Mouse (Mus musculus) midbrain, postnatal 0 days (tissue): ENCODE measurements around the gene Grm3. TPM values are rescaled to one million over a fixed set of nuclear protein-coding genes. Genes with fewer than 3 reads are reported as not detected.

Experiments
- ATAC-seq: fragments of 200-750 bp; cut with Nextera tagmentation; 2 replicates; pipeline ENCODE4 v1.8.0; 2017; ENCODE audit warnings: moderate number of reproducible peaks, mild to moderate bottlenecking, moderate TSS enrichment, moderate library complexity; ENCODE audit not compliant: low FRiP score
- DNase-seq: peaks from one replicate; pipeline ENCODE4 v3.0.0-alpha.2; 2015; ENCODE audit warnings: low spot score
- H3K27ac ChIP-seq: fragments of 300-500 bp; sonication (generic); 2 replicates; pipeline ENCODE4 v1.5.1; 2014; ENCODE audit warnings: low read depth, mild to moderate bottlenecking, low read length, mixed read lengths
- H3K27me3 ChIP-seq: fragments of 300-500 bp; sonication (generic); 2 replicates; pipeline ENCODE4 v1.6.1; 2014; ENCODE audit warnings: low read length, control low read depth, mixed read lengths; ENCODE audit not compliant: insufficient read depth
- H3K36me3 ChIP-seq: fragments of 300-500 bp; sonication (generic); 2 replicates; pipeline ENCODE4 v1.6.1; 2014; ENCODE audit warnings: low read length, control low read depth, mixed read lengths; ENCODE audit not compliant: insufficient read depth
- H3K4me1 ChIP-seq: fragments of 300-500 bp; sonication (generic); 2 replicates; pipeline ENCODE4 v1.6.1; 2014; ENCODE audit warnings: mild to moderate bottlenecking, control low read depth, antibody characterized with exemption, low read length, mixed read lengths; ENCODE audit not compliant: insufficient read depth
- H3K4me2 ChIP-seq: fragments of 300-500 bp; sonication (generic); 2 replicates; pipeline ENCODE4 v1.6.1; 2014; ENCODE audit warnings: low read depth, mild to moderate bottlenecking, low read length, mixed read lengths; ENCODE audit not compliant: poor library complexity, severe bottlenecking
- H3K4me3 ChIP-seq: fragments of 300-500 bp; sonication (generic); 2 replicates; pipeline ENCODE4 v1.5.1; 2014; ENCODE audit warnings: low read depth, mild to moderate bottlenecking, low read length, moderate library complexity
- H3K9ac ChIP-seq: fragments of 300-500 bp; sonication (generic); replicated peaks from 2 replicates; pipeline ENCODE4 v1.6.1; 2014; ENCODE audit warnings: mild to moderate bottlenecking, low read length, moderate library complexity, mixed read lengths; ENCODE audit not compliant: poor library complexity, severe bottlenecking
- H3K9me3 ChIP-seq: fragments of 300-500 bp; sonication (generic); 2 replicates; pipeline ENCODE4 v1.6.1; 2016; ENCODE audit warnings: low read length, control low read depth
- CTCF ChIP-seq: IDR thresholded peaks from 2 replicates; pipeline ENCODE4 v1.5.1; 2016; ENCODE audit warnings: antibody characterized with exemption, mild to moderate bottlenecking
- WGBS: fragments of 180-500 bp; shearing (Covaris S2); extraction: QIAGEN DNeasy Blood & Tissue Kit; methylation state at CpG from one replicate; pipeline ENCODE4 v1.1.7; 2014; 5-methylcytosine and 5-hydroxymethylcytosine counted together
- polyA plus RNA-seq: library from polyadenylated mRNA; unstranded; fragments of >200 nt; fragmentation: Nextera tagmentation; extraction: Ambion mirVana; gene quantifications from 2 replicates; pipeline ENCODE4 v1.2.1, GENCODE M21; 2015
- total RNA-seq: library from RNA; depleted of rRNA; stranded (reverse); fragments of >200 nt; gene quantifications from 2 replicates; pipeline ENCODE4 v1.2.3, GENCODE M21; 2014

Gene Grm3
- total and polyA plus RNA-seq, 2 experiments from 2014 or later = 88.4 to 226 TPM

DNA sequence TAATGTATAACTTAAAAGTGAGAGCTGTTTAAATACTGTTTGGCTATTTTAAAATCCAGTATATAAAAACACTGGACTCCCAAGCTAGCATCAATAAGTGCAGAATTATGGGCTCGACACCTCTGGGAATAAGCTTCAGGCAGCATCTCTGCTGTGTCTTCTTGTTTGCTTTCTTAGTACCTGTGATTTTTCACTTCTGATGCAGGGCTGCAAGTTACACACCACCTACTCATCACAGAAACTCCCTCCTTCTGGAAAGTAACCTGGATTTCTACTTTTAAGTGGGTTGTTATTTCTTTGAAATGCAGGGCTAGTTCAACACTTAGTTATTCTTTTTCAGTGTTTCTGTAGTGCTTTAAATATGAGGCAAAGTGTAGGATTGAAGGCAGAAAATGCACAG is 32.6 kb downstream of the Grm3 start:
- whole genome bisulfite sequencing = 79% methylated on average over 1 of the region's 1 CpGs
- Histone ChIP-seq H3K36me3 (no peaks in the 10 kb centered on the region), H3K27me3 (no peaks in the 10 kb centered on the region), H3K4me1 (no peaks in the 10 kb centered on the region), H3K9me3 (no peaks in the 10 kb centered on the region), H3K27ac (no peak overlapping the region), H3K4me2 (no peak overlapping the region), H3K9ac (no peak overlapping the region), H3K4me3 (no peak overlapping the region)
- ATAC-seq (no peak), DNase-seq (no peak)
- no peak for TF ChIP-seq CTCF

GRCm38 (mm10) chr5:9690599-9691242 is 34.2 kb downstream of the Grm3 start:
- no peaks in the 10 kb centered on the region for H3K27me3 ChIP-seq
- no peak overlapping the region for H3K27ac ChIP-seq
- WGBS = 23% methylated on average over 3 of the region's 3 CpGs
- ATAC-seq (no peak), DNase-seq (no peak)
- TF ChIP-seq CTCF = no peak
- H3K9ac ChIP-seq = no peak overlapping the region
- H3K4me1 ChIP-seq = no peaks in the 10 kb centered on the region
- no peak overlapping the region for H3K4me2 ChIP-seq
- no peaks in the 10 kb centered on the region for H3K36me3 ChIP-seq
- H3K9me3 ChIP-seq = no peaks in the 10 kb centered on the region
- no peak overlapping the region for H3K4me3 ChIP-seq

GRCm38 (mm10) chr5:9690192-9690591 is 34.8 kb downstream of the Grm3 start:
- no peak for ATAC-seq
- no peak overlapping the region for H3K9ac ChIP-seq
- no peak overlapping the region for H3K4me2 ChIP-seq
- H3K36me3 ChIP-seq = no peaks in the 10 kb centered on the region
- TF ChIP-seq CTCF = no peak
- no peak overlapping the region for H3K27ac ChIP-seq
- H3K4me1 ChIP-seq = no peaks in the 10 kb centered on the region
- no peak overlapping the region for H3K4me3 ChIP-seq
- WGBS = 10% methylated on average over 1 of the region's 1 CpGs
- no peaks in the 10 kb centered on the region for H3K27me3 ChIP-seq
- H3K9me3 ChIP-seq = no peaks in the 10 kb centered on the region
- DNase-seq = no peak

GRCm38 (mm10) chr5:9683204-9683603 is 41.8 kb downstream of the Grm3 start:
- no peak overlapping the region for H3K9ac ChIP-seq
- no peak overlapping the region for H3K27ac ChIP-seq
- H3K4me1 ChIP-seq = no peaks in the 10 kb centered on the region
- WGBS = 66% methylated on average over 2 of the region's 2 CpGs
- DNase-seq (no peak), ATAC-seq (no peak)
- no peaks in the 10 kb centered on the region for H3K9me3 ChIP-seq
- no peak for TF ChIP-seq CTCF
- no peaks in the 10 kb centered on the region for H3K27me3 ChIP-seq
- H3K4me3 ChIP-seq = no peak overlapping the region
- H3K4me2 ChIP-seq = no peak overlapping the region
- no peaks in the 10 kb centered on the region for H3K36me3 ChIP-seq

DNA sequence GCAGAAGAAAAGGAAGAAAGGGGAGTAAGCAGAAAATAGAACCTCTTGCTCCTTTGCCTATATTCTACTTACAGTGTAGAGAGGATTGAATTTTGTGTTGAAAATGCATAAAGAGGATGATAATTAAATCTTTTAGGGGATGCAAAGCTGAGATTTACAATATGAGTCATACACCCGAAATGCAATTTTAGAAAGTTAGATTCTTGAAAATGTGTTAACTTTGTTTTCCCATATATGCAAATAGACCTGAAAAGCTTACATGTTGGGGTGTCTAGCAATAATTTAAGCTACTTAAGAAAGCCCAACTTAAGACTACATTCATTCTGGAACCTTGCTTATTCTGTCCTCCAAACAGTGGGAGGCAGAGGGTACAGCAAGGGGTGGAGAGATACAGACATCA is 56.0 kb downstream of the Grm3 start:
- no peak overlapping the region for H3K27ac ChIP-seq
- ATAC-seq (no peak), DNase-seq (no peak)
- no peaks in the 10 kb centered on the region for H3K9me3 ChIP-seq
- no peak overlapping the region for H3K4me3 ChIP-seq
- H3K4me1 ChIP-seq = no peaks in the 10 kb centered on the region
- 91% methylated on average over 1 of the region's 1 CpGs for WGBS
- no peak overlapping the region for H3K4me2 ChIP-seq
- H3K36me3 ChIP-seq = no peaks in the 10 kb centered on the region
- no peaks in the 10 kb centered on the region for H3K27me3 ChIP-seq
- no peak for TF ChIP-seq CTCF
- no peak overlapping the region for H3K9ac ChIP-seq

DNA sequence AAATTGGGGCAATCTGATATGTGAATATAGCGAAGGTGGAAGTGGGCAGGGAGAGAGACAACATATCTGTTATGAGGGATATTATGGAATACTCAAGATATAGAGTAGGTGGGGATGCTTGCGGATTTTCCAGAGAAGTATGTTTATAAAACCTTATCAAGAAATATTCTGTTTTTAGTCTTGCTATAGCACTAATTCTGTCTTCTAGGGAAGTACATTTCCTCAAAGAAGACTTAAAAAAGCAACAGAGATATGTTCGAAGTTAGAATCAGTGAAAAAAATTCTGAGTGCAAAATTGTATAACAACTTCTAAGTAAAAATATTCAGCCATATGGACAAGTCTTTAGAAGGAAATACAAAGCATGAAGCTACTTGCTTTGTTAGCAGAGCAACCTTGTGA is 61.6 kb downstream of the Grm3 start:
- Histone ChIP-seq H3K27me3 (no peaks in the 10 kb centered on the region), H3K4me1 (no peaks in the 10 kb centered on the region), H3K4me3 (no peak overlapping the region), H3K27ac (no peak overlapping the region), H3K36me3 (no peaks in the 10 kb centered on the region), H3K9ac (no peak overlapping the region), H3K4me2 (no peak overlapping the region), H3K9me3 (no peaks in the 10 kb centered on the region)
- DNase-seq (no peak), ATAC-seq (no peak)
- 93% methylated on average over 3 of the region's 3 CpGs for whole genome bisulfite sequencing
- TF ChIP-seq CTCF = no peak
